Mouse (Mus musculus) testis, adult 2 months (tissue): ENCODE measurements around the gene Ccnt2. TPM values are rescaled to one million over a fixed set of nuclear protein-coding genes. Genes with fewer than 3 reads are reported as not detected.

Experiments used
- H3K27ac ChIP-seq: fragments of 200-500 bp; 2 replicates; pipeline ENCODE4 v1.5.1; 2012; ENCODE audit warnings: low read depth, low read length; ENCODE audit not compliant: control insufficient read depth, insufficient read depth
- H3K27me3 ChIP-seq: fragments of 200-500 bp; 2 replicates; pipeline ENCODE4 v1.6.1; 2012; ENCODE audit warnings: mild to moderate bottlenecking, low read length, moderate library complexity; ENCODE audit not compliant: control insufficient read depth, insufficient read depth
- H3K36me3 ChIP-seq: fragments of 200-500 bp; 2 replicates; pipeline ENCODE4 v1.6.1; 2012; ENCODE audit warnings: mild to moderate bottlenecking, low read length; ENCODE audit not compliant: control insufficient read depth, insufficient read depth
- H3K4me1 ChIP-seq: fragments of 200-500 bp; 2 replicates; pipeline ENCODE4 v1.6.1; 2012; ENCODE audit warnings: low read length; ENCODE audit not compliant: control insufficient read depth, insufficient read depth
- H3K4me3 ChIP-seq: fragments of 200-500 bp; 2 replicates; pipeline ENCODE4 v1.5.1; 2012; ENCODE audit warnings: low read depth, mild to moderate bottlenecking, low read length, moderate library complexity, mixed read lengths; ENCODE audit not compliant: control insufficient read depth
- CTCF ChIP-seq: fragments of 200-500 bp; IDR thresholded peaks from 2 replicates; pipeline ENCODE4 v1.5.1; 2012; ENCODE audit warnings: low read depth, mild to moderate bottlenecking, inconsistent platforms, low read length, moderate library complexity; ENCODE audit not compliant: control insufficient read depth, insufficient read depth, insufficient replicate concordance
- POLR2A ChIP-seq: fragments of 200-500 bp; IDR thresholded peaks from 2 replicates; pipeline ENCODE4 v1.6.1; 2012; ENCODE audit warnings: low read depth, mild to moderate bottlenecking, inconsistent platforms, low read length, moderate library complexity; ENCODE audit not compliant: control insufficient read depth
- polyA plus RNA-seq: library from polyadenylated mRNA; depleted of rRNA; stranded (reverse); fragments of >200 nt; gene quantifications from 2 replicates; pipeline ENCODE4 v1.2.3, GENCODE M21; 2012

Gene Ccnt2
- polyA plus RNA-seq, 1 experiment: 10.9 TPM

- no peaks in the 10 kb centered on the region for H3K36me3 ChIP-seq
- no peaks in the 10 kb centered on the region for H3K27me3 ChIP-seq
- TF ChIP-seq POLR2A (no peak), CTCF (no peak)
- no peak overlapping the region for H3K4me3 ChIP-seq
- no peak overlapping the region for H3K27ac ChIP-seq
- H3K4me1 ChIP-seq: no peaks in the 10 kb centered on the region
These were observed 53.4 kb downstream of the Ccnt2 start for GRCm38 (mm10) chr1:127827325-127827724.

DNA sequence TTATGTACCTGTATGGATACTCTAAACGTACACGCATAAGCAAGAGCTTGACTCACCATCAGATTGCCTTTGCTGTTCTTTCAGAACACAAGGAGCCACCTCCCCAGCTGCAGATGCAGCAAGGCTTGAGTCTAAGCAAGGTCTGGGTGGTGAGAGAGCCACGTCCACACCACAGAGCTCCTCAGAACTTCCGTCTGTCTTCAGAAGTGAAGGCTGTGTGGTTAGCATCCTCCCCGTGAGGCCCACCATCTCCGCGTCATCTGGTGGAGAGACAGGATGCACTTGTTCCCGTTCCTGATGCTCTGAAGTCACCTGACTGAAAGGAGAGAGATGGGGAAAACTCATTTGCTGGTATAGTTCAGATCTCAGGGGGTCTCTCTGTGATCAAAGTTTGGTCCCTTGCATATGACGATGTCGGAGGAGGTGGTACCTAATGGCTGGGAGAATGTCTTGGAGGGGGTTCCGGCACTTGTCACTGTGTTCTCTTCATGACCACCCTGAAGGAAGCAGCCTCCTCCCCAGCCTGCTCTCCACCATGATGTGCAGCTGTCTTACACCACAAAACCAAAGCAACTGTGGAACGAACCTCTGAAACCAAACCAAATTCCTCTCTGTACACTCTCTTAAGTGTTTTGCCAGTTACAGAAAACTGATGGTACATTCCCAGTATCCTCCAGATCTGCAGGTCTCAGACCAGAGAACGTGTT, 56.4 kb downstream of the Ccnt2 start:
- Histone ChIP-seq H3K27me3 (no peaks in the 10 kb centered on the region), H3K36me3 (no peaks in the 10 kb centered on the region), H3K4me3 (no peak overlapping the region), H3K4me1 (no peaks in the 10 kb centered on the region), H3K27ac (no peak overlapping the region)
- TF ChIP-seq POLR2A (no peak), CTCF (no peak)

DNA sequence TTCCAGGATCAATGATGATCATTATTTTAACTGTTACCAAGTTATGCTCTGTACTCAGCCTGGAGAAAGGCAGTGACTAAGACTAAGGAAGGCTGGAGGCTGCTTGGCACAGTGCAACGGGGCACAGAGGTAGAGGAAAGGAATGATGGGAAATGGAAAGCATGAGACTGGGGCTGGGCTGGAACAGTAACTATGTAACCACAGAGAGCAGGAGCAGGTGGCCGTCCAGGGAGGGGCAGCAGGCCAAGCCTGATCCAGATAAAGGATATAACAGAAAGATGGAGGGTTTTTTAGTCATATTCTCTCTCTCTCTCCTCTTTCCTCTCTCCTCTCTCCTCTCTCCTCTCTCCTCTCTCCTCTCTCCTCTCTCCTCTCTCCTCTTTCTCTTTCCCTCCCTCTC, 59.8 kb downstream of the Ccnt2 start:
- Histone ChIP-seq H3K27me3 (no peaks in the 10 kb centered on the region), H3K4me1 (no peaks in the 10 kb centered on the region), H3K27ac (no peak overlapping the region), H3K4me3 (no peak overlapping the region), H3K36me3 (no peaks in the 10 kb centered on the region)
- no peak for TF ChIP-seq CTCF
- no peak for TF ChIP-seq POLR2A

DNA sequence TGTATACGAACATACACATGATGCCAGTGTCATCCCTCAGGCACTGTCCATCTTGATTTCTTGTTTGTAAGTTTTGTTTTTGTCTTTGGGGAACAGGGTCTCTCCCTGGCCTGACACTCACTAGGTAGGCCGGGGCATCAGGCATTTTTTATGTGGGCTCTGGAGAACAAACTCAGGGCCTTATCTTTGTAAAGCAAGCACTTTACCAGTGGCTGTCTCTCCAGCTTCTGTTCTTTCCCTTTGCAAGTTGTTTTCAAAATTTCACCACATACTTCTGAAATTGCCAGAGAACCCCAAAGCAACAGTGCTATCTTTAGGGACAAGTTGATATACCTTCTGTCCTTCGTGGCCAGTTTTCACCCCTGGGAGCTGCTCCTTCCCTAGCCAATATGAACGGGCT, 60.2 kb downstream of the Ccnt2 start:
- no peak for TF ChIP-seq POLR2A
- TF ChIP-seq CTCF: no peak
- H3K27ac ChIP-seq: no peak overlapping the region
- no peak overlapping the region for H3K4me3 ChIP-seq
- no peaks in the 10 kb centered on the region for H3K36me3 ChIP-seq
- no peaks in the 10 kb centered on the region for H3K27me3 ChIP-seq
- no peaks in the 10 kb centered on the region for H3K4me1 ChIP-seq

DNA sequence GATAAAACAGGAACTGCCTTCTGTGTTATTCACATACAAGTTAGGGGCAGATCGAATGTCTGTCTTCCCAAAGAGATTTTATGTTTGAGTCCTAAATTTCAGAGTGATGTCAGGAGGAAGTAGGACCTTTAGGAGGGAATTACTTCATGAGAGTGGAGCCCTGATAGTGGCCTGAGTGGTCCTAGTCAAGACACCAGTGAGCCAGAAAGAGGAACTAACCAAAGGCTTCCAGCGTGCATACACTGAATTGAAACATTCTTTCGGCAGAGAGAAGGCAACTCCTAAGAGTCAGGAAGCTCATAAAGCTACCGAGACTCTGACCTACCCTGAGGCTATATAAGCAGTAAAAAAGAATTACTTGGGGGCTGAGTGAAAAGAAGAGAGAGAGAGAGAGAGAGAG, 62.7 kb downstream of the Ccnt2 start:
- no peaks in the 10 kb centered on the region for H3K27me3 ChIP-seq
- H3K4me1 ChIP-seq: no peaks in the 10 kb centered on the region
- TF ChIP-seq POLR2A: no peak
- no peak for TF ChIP-seq CTCF

DNA sequence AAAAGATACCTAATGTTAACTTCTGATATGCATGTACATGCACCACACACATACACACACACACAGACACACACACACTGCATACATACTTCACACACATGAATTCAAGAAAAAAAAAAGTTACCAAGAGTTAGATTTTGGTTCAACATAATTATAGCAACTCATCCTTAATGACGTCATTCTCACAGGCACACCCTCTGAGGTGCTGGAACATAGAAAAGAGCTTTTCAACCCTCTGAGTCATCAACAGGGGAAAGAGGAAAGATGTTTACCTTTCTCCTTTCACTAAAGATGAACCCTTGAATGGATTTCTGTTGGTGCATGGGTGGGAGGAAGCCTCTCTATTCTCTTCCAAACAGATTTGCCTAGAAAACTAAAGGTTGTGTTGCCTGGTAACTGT, 64.6 kb downstream of the Ccnt2 start:
- no peak overlapping the region for H3K27ac ChIP-seq

More for the DNA sequence above, 62.7 kb downstream of the Ccnt2 start:
- Histone ChIP-seq H3K27ac (no peak overlapping the region), H3K36me3 (no peaks in the 10 kb centered on the region), H3K4me3 (no peak overlapping the region)

GRCm38 (mm10) chr1:127845472-127845871, 71.5 kb downstream of the Ccnt2 start:
- Histone ChIP-seq H3K27me3 (no peaks in the 10 kb centered on the region), H3K36me3 (no peaks in the 10 kb centered on the region), H3K4me1 (no peaks in the 10 kb centered on the region), H3K4me3 (no peak overlapping the region), H3K27ac (no peak overlapping the region)
- TF ChIP-seq POLR2A (no peak), CTCF (no peak)

More for the DNA sequence above, 64.6 kb downstream of the Ccnt2 start:
- Histone ChIP-seq H3K4me1 (no peaks in the 10 kb centered on the region), H3K36me3 (no peaks in the 10 kb centered on the region), H3K27me3 (no peaks in the 10 kb centered on the region), H3K4me3 (no peak overlapping the region)
- TF ChIP-seq CTCF: no peak
- TF ChIP-seq POLR2A: no peak
